Mouse (Mus musculus): ENCODE measurements around the gene Gm21304.
"Not testable (repeated sequence)": the region's sequence is repeated elsewhere in the genome, so short reads cannot be mapped to it uniquely, and the experiment has no call there.

The Gm21304 gene

GRCm38 (mm10) chr10:104168215-104168614 lies at the start of gene Gm21304:
Gene Gm21304 (plus strand): TSS chr10:104168515.
- not testable (repeated sequence) for DNase-seq (ENCODE audit: low spot score)

GRCm38 (mm10) chr10:104142687-104143086 lies 25.6 kb upstream of the Gm21304 start, which contains the start of gene Gm21293:
Gene Gm21293 (plus strand): TSS chr10:104142987.
- not testable (repeated sequence) for DNase-seq (ENCODE audit: low spot score)

DNA sequence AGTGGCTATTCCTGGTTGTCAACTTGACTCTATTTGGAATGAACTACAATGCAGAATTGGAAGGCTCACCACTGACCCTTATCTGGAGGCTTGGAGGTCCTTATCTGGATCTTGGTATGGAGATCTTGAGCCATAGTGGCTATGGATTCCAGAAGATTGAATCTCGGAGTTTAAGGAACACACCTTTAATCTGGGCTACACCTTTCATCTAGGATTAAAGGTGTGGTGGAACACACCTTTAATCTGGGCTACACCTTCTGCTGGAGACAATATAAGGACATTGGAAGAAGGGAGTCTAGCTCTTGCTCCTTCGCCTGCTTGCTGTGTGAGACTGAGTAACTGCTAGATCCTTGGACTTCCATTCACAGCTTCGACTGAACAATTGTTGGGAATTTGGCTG lies 17.1 kb upstream of the Gm21304 start, which contains the start of gene Gm6763:
Gm6763 (plus strand) TSS at position 301 of the 400 bp plus-strand sequence.
- DNase-seq (ENCODE audit: low spot score) = not testable (repeated sequence)

GRCm38 (mm10) chr10:104159706-104160105 lies 8.6 kb upstream of the Gm21304 start, which contains the start of gene Gm8764:
Gene Gm8764 (plus strand): TSS chr10:104160006.
- not testable (repeated sequence) for DNase-seq (ENCODE audit: low spot score)

DNA sequence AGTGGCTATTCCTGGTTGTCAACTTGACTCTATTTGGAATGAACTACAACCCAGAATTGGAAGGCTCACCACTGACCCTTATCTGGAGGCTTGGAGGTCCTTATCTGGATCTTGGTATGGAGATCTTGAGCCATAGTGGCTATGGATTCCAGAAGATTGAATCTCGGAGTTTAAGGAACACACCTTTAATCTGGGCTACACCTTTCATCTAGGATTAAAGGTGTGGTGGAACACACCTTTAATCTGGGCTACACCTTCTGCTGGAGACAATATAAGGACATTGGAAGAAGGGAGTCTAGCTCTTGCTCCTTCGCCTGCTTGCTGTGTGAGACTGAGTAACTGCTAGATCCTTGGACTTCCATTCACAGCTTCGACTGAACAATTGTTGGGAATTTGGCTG lies 8.4 kb downstream of the Gm21304 start, which contains the start of gene Gm21312:
Gm21312 (plus strand) TSS at position 301 of the 400 bp plus-strand sequence.
- not testable (repeated sequence) for DNase-seq (ENCODE audit: low spot score)

DNA sequence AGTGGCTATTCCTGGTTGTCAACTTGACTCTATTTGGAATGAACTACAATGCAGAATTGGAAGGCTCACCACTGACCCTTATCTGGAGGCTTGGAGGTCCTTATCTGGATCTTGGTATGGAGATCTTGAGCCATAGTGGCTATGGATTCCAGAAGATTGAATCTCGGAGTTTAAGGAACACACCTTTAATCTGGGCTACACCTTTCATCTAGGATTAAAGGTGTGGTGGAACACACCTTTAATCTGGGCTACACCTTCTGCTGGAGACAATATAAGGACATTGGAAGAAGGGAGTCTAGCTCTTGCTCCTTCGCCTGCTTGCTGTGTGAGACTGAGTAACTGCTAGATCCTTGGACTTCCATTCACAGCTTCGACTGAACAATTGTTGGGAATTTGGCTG lies 16.9 kb downstream of the Gm21304 start, which contains the start of gene Gm20765:
Gm20765 (plus strand) TSS at position 301 of the 400 bp plus-strand sequence.
- not testable (repeated sequence) for DNase-seq (ENCODE audit: low spot score)

DNA sequence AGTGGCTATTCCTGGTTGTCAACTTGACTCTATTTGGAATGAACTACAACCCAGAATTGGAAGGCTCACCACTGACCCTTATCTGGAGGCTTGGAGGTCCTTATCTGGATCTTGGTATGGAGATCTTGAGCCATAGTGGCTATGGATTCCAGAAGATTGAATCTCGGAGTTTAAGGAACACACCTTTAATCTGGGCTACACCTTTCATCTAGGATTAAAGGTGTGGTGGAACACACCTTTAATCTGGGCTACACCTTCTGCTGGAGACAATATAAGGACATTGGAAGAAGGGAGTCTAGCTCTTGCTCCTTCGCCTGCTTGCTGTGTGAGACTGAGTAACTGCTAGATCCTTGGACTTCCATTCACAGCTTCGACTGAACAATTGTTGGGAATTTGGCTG lies 25.4 kb downstream of the Gm21304 start, which contains the start of gene Gm4340:
Gm4340 (plus strand) TSS at position 301 of the 400 bp plus-strand sequence.
- not testable (repeated sequence) for DNase-seq (ENCODE audit: low spot score)

GRCm38 (mm10) chr10:104209655-104210054 lies 41.3 kb downstream of the Gm21304 start:
- DNase-seq (ENCODE audit: low spot score) = no peak

DNA sequence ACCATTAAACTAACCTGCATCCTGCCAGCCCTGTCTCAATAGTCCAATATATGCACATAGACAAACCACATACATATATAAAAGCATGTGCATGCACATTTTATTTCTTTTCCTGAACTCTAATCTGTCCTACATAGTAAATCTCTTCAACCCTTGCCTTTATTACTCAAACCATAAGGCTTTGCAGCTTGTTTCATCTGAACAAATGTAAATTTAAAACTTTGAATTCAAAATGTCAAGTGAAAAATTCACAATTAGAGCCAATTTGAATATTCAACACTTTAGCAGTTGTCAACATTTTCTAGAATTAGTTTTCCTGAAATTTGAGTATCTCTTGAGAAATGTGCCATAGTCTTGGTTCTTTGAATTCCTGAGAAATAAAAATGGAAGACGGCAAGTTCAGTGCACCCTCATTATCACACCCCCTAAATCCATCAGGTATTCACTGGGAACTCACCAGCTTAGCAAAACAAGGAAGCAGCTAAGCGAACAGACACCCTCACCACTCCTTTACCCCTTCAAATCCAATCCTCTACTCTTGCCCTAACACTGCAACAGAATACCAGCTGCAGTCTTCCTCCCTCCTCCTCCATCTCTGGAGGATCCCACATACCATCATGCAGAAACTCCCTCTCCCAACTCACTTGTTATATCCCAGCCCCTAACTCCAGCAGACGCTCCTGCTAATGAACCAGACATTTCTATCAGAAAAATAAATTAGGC lies 42.1 kb downstream of the Gm21304 start:
- DNase-seq (ENCODE audit: low spot score) = no peak

DNA sequence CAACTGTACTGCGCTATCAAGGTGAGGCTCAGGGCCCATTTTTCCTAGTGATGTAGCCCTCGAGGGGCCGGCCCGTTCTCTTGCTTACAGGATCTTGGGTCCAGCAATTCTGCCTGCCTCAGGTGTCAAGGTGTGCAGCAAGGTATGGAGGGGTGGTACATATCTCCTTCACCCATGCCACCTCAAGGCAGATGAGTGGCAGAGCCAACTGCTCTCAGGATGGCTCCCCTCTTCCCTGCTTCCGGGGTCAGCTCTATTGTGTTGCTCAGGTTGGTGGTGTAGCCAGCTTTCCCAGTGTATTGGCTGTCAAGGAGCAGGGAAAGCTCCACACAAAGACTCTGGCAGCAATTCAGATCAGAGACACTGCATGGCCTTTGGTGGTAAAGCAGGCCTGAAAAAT lies 46.2 kb downstream of the Gm21304 start:
- no peak for DNase-seq (ENCODE audit: low spot score)

Measured in embryo, embryonic 10 days (tissue).